8 mouse cellular contexts compared by ENCODE assay signal in the genomic region with DNA sequence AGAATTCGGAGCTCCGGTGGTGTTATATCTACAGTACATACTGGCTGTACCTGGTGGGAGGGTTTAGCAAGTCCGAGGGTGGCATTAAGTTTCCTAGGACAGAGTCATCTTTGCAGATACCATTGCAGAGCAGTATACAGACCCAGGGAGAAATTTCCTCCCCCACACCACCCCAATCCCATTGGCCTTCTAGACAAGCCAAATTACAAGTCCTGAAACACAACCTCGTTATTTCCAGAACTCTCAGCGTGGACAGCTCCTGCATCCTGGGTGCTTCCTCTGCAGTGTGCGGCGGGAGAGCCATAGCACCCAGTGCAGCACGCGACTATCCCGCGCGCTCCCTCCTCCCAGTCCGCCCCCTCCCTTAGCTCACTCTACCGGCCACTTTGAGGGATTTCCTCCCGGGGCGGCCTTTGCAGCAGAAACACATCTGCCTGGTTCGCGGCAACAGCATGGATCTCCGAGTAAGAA. TPM values are rescaled to one million over a fixed set of nuclear protein-coding genes. Genes with fewer than 3 reads are reported as not detected.
DNase-seq lines count a peak whose midpoint lies in the region; ATAC-seq lines count a peak whose summit lies in the region.

No protein-coding gene starts in this region.

- peaks cover 45% of the 10 kb centered on the region for H3K27me3 ChIP-seq in limb, embryonic 13.5 days

- peak overlapping the region; percentile 74 for H3K4me2 ChIP-seq in limb, embryonic 13.5 days (replicated peaks)

- WGBS in limb, embryonic 13.5 days: 5% methylated on average over 19 of the region's 19 CpGs

- ATAC-seq in limb, embryonic 13.5 days (ENCODE audit: low FRiP score, low read depth): peak; percentile 56

- H3K9me3 ChIP-seq in limb, embryonic 13.5 days: no peaks in the 10 kb centered on the region

- no peaks in the 10 kb centered on the region for H3K36me3 ChIP-seq in limb, embryonic 13.5 days

- peak; percentile 10 for DNase-seq in kidney, postnatal 14 days
- no peak for DNase-seq in kidney, postnatal 25 days
- peak; percentile 31 for DNase-seq in embryo, embryonic 10 days (ENCODE audit: low spot score)
- peak; percentile 17 for DNase-seq in forelimb bud, embryonic 11.5 days (ENCODE audit: low read depth, low spot score)
- peak; percentile 61 for DNase-seq in right cerebral cortex, postnatal 25 days
- DNase-seq in adrenal gland, adult 18-20 months (ENCODE audit: low spot score in 2 of 2): no peak
- no peak for DNase-seq in urinary bladder, postnatal 14 days (ENCODE audit: low spot score)

- no peak overlapping the region for H3K9ac ChIP-seq in limb, embryonic 13.5 days

- H3K27ac ChIP-seq in limb, embryonic 13.5 days: no peak overlapping the region

- H3K4me3 ChIP-seq in limb, embryonic 13.5 days: peak overlapping the region; percentile 29

- H3K4me1 ChIP-seq in limb, embryonic 13.5 days: peaks cover 23% of the 10 kb centered on the region

RNA-seq across cellular contexts. Expression of a gene that starts 5.9 kb away (rescaled TPM):
- 1.2 and 1.5 TPM in 2 replicates for polyA plus RNA-seq in limb, embryonic 13.5 days (2015; fragmentation: Nextera tagmentation; extraction: Ambion mirVana)
- total RNA-seq in adrenal gland, adult 18-20 months (2021): not detected

Comparison
In these comparisons a context has a peak if more than half of its experiments do, and no peak if none do; other contexts are left out.
1. DNase-seq: peak in kidney, postnatal 14 days (single experiment), embryo, embryonic 10 days (single experiment), forelimb bud, embryonic 11.5 days (single experiment) and right cerebral cortex, postnatal 25 days (single experiment); none in kidney, postnatal 25 days (0 of 2), adrenal gland, adult 18-20 months (0 of 2) and urinary bladder, postnatal 14 days (single experiment).